Mouse (Mus musculus): ENCODE data around the gene Zfp352.
A peak's percentile ranks its signal among the peaks of the same experiment; 100 is the strongest.
"Not testable (repeated sequence)": the region's sequence is repeated elsewhere in the genome, so short reads cannot be mapped to it uniquely, and the experiment has no call there.

Gene Zfp352

DNA sequence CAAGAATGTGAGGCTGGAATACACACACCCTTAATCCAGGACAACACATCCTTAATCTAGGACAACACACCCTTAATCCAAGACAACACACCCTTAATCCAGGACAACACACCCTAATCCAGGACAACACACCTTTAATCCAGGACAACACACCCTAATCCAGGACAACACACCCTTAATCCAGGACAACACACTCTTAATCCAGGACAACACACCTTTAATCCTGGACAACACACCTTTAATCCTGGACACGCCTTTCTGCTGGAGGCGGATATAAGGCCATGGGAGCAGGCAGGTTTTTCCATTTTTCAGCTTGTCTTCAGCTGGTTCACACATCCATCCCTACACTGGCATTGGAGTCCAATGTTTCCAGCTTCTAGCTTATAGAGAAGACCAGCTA, at the start of gene Zfp352:
Gene Zfp352, plus strand, starts transcription at position 301 of the 400 bp plus-strand sequence.
- DNase-seq (ENCODE audit: low spot score): no peak

DNA sequence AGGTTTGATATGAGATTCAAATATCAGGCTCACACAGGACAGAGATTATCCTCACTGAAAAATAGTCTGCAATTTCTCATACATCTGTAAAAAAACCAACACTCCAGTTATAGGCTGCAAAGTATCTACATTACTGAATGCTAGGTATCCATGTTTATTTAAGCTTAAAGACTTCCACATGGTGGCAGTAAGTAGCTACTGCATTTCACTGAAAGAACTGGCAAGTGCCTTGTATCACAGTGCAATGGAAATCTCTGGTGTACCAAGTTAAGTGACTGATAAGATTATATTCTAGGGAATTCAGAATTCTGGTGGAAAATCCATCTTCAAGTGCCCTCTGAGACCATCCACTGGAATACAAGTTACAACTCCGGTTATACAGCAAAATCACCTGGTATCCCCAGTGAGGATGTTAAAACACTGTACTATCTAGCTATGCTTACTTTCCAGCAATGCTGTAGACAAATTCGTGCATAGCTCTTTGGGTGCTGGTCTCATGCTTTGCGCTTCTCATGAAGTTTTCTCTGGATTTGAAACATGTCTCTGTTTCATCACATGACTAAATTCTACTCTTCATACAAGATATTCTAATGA, 47.6 kb upstream of the Zfp352 start:
- peak; percentile 33 for DNase-seq (ENCODE audit: low spot score)

GRCm38 (mm10) chr4:90174036-90174435, 44.6 kb upstream of the Zfp352 start:
- DNase-seq (ENCODE audit: low spot score): no peak

- DNase-seq (ENCODE audit: low spot score): no peak
Observed at GRCm38 (mm10) chr4:90203421-90203820, 15.2 kb upstream of the Zfp352 start.

- DNase-seq (ENCODE audit: low spot score): no peak
Observed at GRCm38 (mm10) chr4:90211475-90211874, 7.1 kb upstream of the Zfp352 start.

GRCm38 (mm10) chr4:90212076-90212475, 6.5 kb upstream of the Zfp352 start:
- DNase-seq (ENCODE audit: low spot score): no peak

DNA sequence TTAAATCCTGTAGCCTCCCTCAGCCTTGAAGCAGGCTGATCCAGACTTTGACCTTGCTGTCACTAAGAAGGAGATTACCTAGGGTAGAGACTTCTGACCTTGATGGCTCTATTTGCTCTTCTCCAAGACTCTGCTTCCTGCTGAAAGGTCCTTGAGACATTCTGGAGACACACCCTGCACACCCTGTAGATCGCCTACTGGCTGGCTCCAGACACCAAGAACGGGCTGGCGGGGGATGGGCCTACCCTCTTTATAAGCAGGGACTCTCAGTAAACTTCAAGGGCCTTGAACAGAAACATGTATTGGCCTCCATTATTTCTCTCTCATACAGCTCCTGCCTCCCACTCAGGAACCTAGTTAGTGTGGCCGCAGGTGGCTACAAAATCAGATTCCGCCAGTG, 17.0 kb downstream of the Zfp352 start:
- not testable (repeated sequence) for DNase-seq (ENCODE audit: low spot score)

- no peak for DNase-seq (ENCODE audit: low spot score)
Observed at GRCm38 (mm10) chr4:90269781-90270180, 51.2 kb downstream of the Zfp352 start.
